Mouse (Mus musculus) midbrain, embryonic 10.5 days (tissue): ENCODE results near the gene Ptch1. TPM values are rescaled to one million over a fixed set of nuclear protein-coding genes. Genes with fewer than 3 reads are reported as not detected.

Source experiments
- DNase-seq: peaks from one replicate; pipeline ENCODE4 v3.0.0-alpha.2; 2017; ENCODE audit warnings: low spot score
- H3K27ac ChIP-seq: fragments of 300-500 bp; sonication (generic); replicated peaks from 2 replicates; pipeline ENCODE4 v1.5.1; 2016; ENCODE audit warnings: mild to moderate bottlenecking
- H3K27me3 ChIP-seq: fragments of 300-500 bp; sonication (generic); 2 replicates; pipeline ENCODE4 v1.6.1; 2016; ENCODE audit warnings: low read depth, mild to moderate bottlenecking; ENCODE audit not compliant: poor library complexity, severe bottlenecking
- H3K36me3 ChIP-seq: fragments of 300-500 bp; sonication (generic); 2 replicates; pipeline ENCODE4 v1.6.1; 2016; ENCODE audit warnings: mild to moderate bottlenecking, moderate library complexity
- H3K4me1 ChIP-seq: fragments of 300-500 bp; sonication (generic); 2 replicates; pipeline ENCODE4 v1.6.1; 2016
- H3K4me3 ChIP-seq: fragments of 300-500 bp; sonication (generic); 2 replicates; pipeline ENCODE4 v1.5.1; 2016; ENCODE audit warnings: mild to moderate bottlenecking, moderate library complexity
- H3K9me3 ChIP-seq: fragments of 300-500 bp; sonication (generic); replicated peaks from 2 replicates; pipeline ENCODE4 v1.6.1; 2016; ENCODE audit warnings: mild to moderate bottlenecking
- WGBS: fragments of 180-500 bp; shearing (Covaris S2); methylation state at CpG from one replicate; pipeline ENCODE4 v1.1.7; 2016; 5-methylcytosine and 5-hydroxymethylcytosine counted together
- polyA plus RNA-seq: library from polyadenylated mRNA; unstranded; fragments of >200 nt; fragmentation: Nextera tagmentation; extraction: Ambion mirVana; gene quantifications from 2 replicates; pipeline ENCODE4 v1.2.1, GENCODE M21; 2016

The Ptch1 gene
- polyA plus RNA-seq, 1 experiment from 2014 or later: 31.6 TPM

DNA sequence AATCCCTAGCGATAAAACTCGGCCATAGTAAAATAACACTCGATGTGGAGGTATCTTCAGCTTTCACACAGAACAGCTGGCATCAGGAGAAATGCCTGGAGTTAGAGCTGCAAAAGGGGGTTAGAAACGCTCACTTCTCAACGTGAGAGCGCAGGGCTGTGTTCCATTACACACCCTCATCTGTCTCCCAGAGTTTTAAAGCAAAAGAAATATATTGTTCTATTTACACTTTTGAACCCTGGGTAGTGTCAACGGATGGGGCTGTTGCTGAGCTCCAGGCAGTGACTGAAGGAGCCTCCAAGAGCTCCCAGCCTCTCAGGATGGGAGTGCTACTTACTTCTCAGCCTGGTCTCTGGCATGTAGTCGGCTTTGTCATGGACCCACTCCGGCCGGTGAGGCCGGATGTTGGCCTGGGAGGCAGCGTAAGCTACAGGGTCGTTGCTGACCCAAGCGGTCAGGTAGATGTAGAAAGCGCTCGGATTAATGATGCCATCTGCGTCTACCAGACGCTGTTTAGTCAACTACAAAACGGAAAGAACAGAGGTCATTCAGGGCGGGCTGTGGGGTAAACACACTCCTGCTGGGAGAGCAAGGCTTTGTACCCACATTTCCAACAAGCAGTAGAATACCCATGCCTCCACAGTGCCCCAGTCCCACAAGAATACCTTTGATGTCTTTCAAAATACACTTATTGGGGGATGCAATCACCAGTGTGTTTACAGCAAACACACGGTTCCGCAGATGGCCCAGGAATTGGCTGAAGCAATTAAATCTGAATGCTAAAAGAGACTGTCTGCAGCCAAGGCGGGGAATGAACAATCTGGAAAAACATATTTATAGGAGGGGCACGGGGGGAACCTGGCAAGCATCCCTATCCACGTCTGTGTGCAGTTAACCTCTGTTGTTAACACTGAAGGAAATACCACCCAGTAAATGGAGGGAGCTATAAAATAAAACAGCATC lies 48.5 kb downstream of the Ptch1 start:
- Histone ChIP-seq H3K4me1 (peaks cover 25% of the 10 kb centered on the region), H3K27me3 (no peaks in the 10 kb centered on the region), H3K4me3 (no peak overlapping the region), H3K27ac (no peak overlapping the region), H3K9me3 (no peaks in the 10 kb centered on the region), H3K36me3 (peaks cover 99% of the 10 kb centered on the region)
- 81% methylated on average over 25 of the region's 25 CpGs for WGBS
- no peak for DNase-seq

DNA sequence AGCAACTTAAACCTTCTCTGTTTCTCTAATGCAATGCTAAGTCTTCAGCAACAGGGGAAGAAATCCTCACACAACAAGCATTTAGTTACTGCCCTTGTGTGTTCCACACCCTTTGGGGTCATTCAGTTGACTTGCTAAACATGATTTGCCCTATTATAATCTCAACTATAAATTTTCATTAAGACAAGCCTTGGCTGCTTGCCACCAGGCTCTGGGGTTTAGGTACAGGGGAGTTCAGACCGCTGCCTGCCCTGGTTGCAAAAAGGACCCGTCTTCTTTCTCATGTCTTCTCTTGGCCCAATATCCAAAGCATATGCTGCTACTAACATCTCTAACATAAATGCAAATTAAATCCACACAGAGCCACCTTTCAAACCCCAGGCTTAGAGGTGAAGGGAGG lies 49.3 kb downstream of the Ptch1 start:
- H3K4me3 ChIP-seq: no peak overlapping the region
- no peaks in the 10 kb centered on the region for H3K9me3 ChIP-seq
- DNase-seq: no peak
- H3K4me1 ChIP-seq: peaks cover 18% of the 10 kb centered on the region
- 90% methylated on average over 2 of the region's 2 CpGs for WGBS
- H3K27me3 ChIP-seq: no peaks in the 10 kb centered on the region
- peaks cover 99% of the 10 kb centered on the region for H3K36me3 ChIP-seq
- H3K27ac ChIP-seq: no peak overlapping the region

DNA sequence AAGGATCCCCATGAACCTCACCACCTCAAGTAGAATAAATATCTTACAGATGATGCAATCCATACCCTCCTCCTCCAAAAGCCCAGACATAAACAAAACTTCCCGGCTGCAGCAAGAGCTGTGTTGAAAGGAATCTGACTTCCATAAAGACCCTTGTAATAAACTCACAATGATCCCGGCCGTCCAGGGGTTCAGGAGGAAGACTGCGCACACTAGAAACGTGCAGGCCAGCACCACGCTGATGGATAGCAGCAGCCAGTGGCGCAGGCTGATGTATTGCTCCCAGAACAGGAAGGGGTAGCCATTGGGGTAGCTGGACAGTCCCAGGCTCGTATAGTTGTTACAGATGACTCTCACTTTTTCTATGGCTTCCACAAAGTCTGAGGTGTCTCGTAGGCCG lies 50.6 kb downstream of the Ptch1 start:
- WGBS: 88% methylated on average over 10 of the region's 10 CpGs
- Histone ChIP-seq H3K4me1 (peaks cover 5% of the 10 kb centered on the region), H3K4me3 (no peak overlapping the region), H3K9me3 (no peaks in the 10 kb centered on the region), H3K36me3 (peaks cover 99% of the 10 kb centered on the region), H3K27ac (no peak overlapping the region), H3K27me3 (no peaks in the 10 kb centered on the region)
- no peak for DNase-seq

DNA sequence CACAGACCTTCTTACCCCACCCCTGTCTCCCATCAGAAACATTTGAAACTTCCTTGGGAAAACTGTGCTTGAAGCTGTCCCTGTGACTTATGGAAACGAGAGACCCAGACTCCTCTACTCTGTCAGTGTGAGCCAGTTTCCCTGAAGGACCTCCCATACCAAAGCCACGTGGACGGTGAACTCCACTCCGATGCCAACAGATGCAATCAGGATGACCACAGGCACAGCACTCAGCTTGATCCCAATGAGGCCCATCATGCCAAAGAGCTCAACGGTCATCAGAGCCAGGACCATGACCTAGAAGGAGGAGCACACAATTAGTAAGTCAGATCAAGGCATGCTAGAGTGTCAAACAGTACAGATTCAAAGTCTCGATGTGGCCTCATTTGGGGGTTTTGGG lies 53.3 kb downstream of the Ptch1 start:
- Histone ChIP-seq H3K9me3 (no peaks in the 10 kb centered on the region), H3K4me1 (peaks cover 15% of the 10 kb centered on the region), H3K4me3 (no peak overlapping the region), H3K36me3 (peaks cover 99% of the 10 kb centered on the region), H3K27me3 (no peaks in the 10 kb centered on the region), H3K27ac (no peak overlapping the region)
- WGBS: 92% methylated on average over 6 of the region's 6 CpGs
- no peak for DNase-seq

DNA sequence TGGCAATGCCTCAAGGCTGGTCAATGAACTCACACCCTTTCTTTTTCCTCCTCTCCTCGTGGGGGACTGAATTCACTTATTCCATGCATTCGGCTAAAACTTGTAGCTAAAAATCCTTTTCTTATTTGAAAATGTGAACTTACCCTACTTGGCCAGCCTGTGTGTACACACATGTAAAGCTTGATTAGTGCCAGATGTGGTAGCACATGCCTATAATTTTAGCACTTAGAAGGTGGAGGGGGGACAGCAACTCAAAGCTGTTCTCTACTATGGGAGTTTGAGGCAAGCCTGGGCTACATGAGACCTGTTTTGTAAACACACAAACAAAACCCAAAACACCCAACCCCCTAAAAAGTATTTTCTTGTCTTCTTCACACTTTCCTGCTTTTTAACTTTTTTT lies 56.9 kb downstream of the Ptch1 start:
- Histone ChIP-seq H3K9me3 (no peaks in the 10 kb centered on the region), H3K27ac (no peak overlapping the region), H3K4me3 (no peak overlapping the region), H3K36me3 (peaks cover 99% of the 10 kb centered on the region), H3K27me3 (no peaks in the 10 kb centered on the region; the same call in 1 of the 2 replicates), H3K4me1 (peaks cover 51% of the 10 kb centered on the region)
- DNase-seq: no peak
- 87% methylated on average over 2 of the region's 2 CpGs for WGBS

DNA sequence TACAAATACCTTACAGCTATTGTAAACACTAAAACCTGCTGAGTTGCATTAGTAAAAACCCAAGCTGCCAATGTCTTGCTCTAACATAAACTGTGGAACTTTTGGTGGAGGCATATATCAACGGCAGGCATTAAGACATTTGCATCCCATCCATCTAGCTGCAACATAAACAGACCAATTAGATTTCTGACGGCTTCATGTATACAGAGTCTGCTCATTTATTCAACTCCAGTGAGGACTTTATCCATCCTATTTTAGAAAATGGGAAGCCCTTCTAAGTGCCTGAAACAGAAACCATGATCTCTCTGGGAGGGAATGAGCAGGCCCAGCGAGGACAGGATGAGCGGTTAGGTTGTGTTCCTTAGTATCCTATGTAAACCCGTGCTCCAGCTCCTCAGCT lies 57.9 kb downstream of the Ptch1 start:
- H3K27me3 ChIP-seq: no peaks in the 10 kb centered on the region; the same call in 1 of the 2 replicates
- H3K4me3 ChIP-seq: no peak overlapping the region
- H3K36me3 ChIP-seq: peaks cover 100% of the 10 kb centered on the region
- peak overlapping the region; percentile 76; the same call in 1 of the 2 replicates for H3K27ac ChIP-seq
- WGBS: 83% methylated on average over 5 of the region's 5 CpGs
- no peaks in the 10 kb centered on the region for H3K9me3 ChIP-seq
- no peak for DNase-seq
- peaks cover 54% of the 10 kb centered on the region for H3K4me1 ChIP-seq

DNA sequence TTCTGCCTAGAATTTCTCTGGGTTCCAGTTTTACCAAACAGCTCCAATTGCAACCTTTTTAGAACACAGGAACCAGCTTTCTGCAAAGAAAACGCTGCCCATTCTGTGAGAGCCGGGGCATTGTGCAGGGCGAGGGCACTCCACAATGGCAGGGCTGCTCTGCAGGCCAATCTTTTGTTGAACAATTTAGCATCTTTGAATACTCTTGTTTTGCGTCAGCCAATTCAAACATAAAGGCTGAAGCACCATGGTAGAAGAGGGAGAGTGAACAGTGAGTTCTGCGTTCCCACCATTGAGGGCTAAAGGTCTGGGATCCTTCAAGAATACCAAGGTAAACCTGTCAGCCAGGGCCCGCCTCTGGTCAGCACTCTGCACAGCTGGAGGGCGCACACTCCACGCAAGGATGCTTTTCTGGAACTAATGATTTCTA lies 58.5 kb downstream of the Ptch1 start:
- Histone ChIP-seq H3K27ac (peak overlapping the region; percentile 76), H3K36me3 (peaks cover 100% of the 10 kb centered on the region), H3K4me3 (peak overlapping the region; percentile 24; the same call in 1 of the 2 replicates), H3K4me1 (peaks cover 54% of the 10 kb centered on the region), H3K27me3 (no peaks in the 10 kb centered on the region; the same call in 1 of the 2 replicates), H3K9me3 (no peaks in the 10 kb centered on the region)
- WGBS: 32% methylated on average over 8 of the region's 8 CpGs
- DNase-seq: no peak

DNA sequence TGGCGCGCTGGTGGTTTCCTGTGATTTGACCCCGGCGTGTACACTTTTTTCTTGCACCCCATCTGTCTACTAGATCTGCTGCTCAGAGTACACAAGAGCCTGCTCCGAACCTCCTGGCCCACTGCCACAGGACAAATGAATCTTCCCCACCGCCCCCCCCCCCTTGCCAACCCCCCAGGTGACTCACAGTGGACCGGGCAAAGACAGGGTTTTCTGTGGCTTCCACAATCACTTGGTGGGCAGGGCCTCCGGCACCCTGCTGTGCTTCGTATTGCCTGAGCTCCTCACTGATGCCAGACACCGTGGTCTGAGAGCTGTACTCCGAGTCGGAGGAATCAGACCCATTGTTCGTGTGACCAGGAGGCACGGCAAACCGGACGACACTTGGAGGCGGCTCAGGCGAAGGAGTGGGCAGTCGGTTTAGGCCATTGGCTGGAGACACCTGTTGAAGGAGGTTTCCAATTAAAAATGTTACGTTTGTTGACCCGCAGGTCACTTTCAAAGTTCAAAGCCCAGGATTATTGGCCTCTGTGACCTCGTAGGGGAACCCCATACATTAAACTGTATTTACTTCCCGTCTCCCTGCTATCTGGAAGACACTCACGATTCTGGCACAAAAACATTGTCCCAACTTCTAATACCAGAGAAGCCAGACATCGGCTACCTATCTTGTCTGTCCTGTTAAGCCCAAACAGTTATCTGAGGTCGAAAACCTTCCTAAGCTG lies 59.9 kb downstream of the Ptch1 start:
- Histone ChIP-seq H3K36me3 (peaks cover 100% of the 10 kb centered on the region), H3K27me3 (no peaks in the 10 kb centered on the region; the same call in 1 of the 2 replicates), H3K4me1 (peaks cover 54% of the 10 kb centered on the region), H3K9me3 (no peaks in the 10 kb centered on the region), H3K4me3 (no peak overlapping the region), H3K27ac (peak overlapping the region; percentile 76)
- no peak for DNase-seq
- 72% methylated on average over 26 of the region's 26 CpGs for WGBS

DNA sequence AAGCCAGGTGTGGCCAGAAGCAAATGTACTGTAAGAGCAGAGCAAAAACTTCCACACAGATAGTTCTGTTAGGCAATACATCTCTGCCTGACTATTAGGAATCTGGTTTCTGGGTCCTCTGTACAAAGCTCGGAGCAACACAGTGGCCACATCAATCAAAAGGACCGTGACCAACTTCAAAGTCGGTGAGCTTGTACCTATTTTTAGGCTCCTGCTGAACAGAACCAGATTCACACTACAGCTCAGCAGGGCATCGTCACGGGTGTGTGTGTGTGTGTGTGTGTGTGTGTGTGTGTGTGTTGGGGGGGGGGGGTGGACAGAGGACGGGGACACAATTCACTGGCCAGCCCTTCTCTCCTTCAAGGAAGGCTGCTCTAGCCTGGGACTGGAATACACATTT lies 61.0 kb downstream of the Ptch1 start:
- Histone ChIP-seq H3K36me3 (peaks cover 100% of the 10 kb centered on the region), H3K4me1 (peaks cover 54% of the 10 kb centered on the region), H3K4me3 (no peak overlapping the region), H3K9me3 (no peaks in the 10 kb centered on the region; the same call in 1 of the 2 replicates), H3K27ac (peak overlapping the region; percentile 76; the same call in 1 of the 2 replicates), H3K27me3 (no peaks in the 10 kb centered on the region; the same call in 1 of the 2 replicates)
- DNase-seq: peak; percentile 36
- 66% methylated on average over 6 of the region's 6 CpGs for WGBS

DNA sequence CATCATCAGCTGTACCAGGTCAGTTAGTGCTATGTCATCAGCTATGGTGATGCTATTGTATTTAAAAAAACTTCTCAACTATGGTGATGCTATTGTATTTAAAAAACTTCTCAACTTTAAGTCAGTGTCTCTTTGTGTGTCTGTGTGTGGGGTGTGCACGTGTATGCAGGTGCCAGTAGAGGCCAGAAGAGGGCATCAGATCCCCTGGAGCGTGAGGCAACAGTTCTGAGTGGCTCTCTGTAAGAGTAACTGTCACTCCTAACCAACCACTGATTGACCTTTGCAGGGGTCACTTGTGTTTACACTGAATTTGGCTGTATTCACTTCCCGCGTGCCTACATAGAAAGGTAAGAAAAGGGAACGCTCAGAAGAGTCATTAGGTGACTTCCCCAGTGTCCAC lies 65.6 kb downstream of the Ptch1 start:
- 84% methylated on average over 5 of the region's 5 CpGs for WGBS
- H3K4me3 ChIP-seq: no peak overlapping the region
- no peak for DNase-seq
- H3K36me3 ChIP-seq: peaks cover 58% of the 10 kb centered on the region
- H3K9me3 ChIP-seq: no peaks in the 10 kb centered on the region; the same call in 1 of the 2 replicates
- H3K27ac ChIP-seq: no peak overlapping the region
- no peaks in the 10 kb centered on the region; the same call in 1 of the 2 replicates for H3K27me3 ChIP-seq
- peaks cover 16% of the 10 kb centered on the region for H3K4me1 ChIP-seq

DNA sequence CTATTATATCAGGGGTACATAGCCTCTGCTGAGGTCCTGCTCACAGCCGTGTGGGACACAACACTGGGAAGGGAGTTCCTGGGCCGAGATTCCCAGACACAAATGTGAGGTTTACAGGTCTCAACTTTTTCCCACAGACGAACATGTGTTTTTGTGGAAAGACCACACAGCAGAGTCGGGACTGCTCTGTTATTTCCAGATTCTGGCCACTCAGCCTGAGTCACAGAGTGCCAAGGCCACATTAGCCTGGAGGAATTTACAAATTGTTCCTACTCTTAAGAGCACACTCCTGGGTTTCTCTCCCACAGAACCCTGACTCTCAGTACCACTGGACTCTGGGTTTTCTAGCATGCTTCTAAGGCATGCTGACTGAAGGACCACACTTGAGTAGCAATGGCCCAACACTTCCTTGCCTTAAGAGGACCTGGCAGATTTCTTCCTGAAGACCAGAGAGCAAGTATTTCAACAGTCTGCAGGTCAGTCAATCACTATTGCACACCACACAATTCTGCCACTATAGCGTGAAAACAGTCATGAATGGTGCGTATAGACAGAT lies 66.3 kb downstream of the Ptch1 start:
- no peak for DNase-seq
- Histone ChIP-seq H3K9me3 (no peaks in the 10 kb centered on the region; the same call in 1 of the 2 replicates), H3K36me3 (peaks cover 51% of the 10 kb centered on the region), H3K27ac (no peak overlapping the region), H3K4me1 (peaks cover 9% of the 10 kb centered on the region), H3K4me3 (no peak overlapping the region), H3K27me3 (no peaks in the 10 kb centered on the region; the same call in 1 of the 2 replicates)
- WGBS: 88% methylated on average over 6 of the region's 6 CpGs

DNA sequence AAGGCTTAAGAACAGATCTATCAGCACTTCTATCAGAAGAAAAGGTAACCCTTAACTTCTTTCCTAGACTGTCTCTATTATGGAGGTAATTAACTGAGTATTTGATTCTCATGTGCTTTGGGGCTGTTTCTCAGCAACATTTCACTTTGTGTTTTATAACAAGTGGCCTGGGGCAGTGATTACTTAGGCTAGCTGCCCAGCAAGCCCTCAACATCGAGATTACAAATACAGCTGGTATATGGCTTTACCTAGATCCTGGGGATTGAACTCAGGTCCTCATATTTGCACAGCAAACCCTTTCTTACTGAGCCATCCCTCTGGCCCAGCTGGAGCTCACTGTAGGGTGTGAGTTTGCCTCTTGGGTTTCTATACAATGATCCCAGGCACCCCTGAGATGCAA lies 67.0 kb downstream of the Ptch1 start:
- no peak overlapping the region for H3K4me3 ChIP-seq
- H3K36me3 ChIP-seq: peaks cover 44% of the 10 kb centered on the region
- H3K27ac ChIP-seq: no peak overlapping the region
- peaks cover 2% of the 10 kb centered on the region; the same call in 1 of the 2 replicates for H3K4me1 ChIP-seq
- no peaks in the 10 kb centered on the region for H3K27me3 ChIP-seq
- DNase-seq: no peak
- H3K9me3 ChIP-seq: no peaks in the 10 kb centered on the region; the same call in 1 of the 2 replicates
- WGBS: 71% methylated on average over 1 of the region's 1 CpGs
